Mouse (Mus musculus) lung, postnatal 0 days (tissue): Measurements from ENCODE around the gene Olfr1275. TPM values are rescaled to one million over a fixed set of nuclear protein-coding genes. Genes with fewer than 3 reads are reported as not detected.

Experiments
- ATAC-seq: fragments of 200-750 bp; cut with Nextera tagmentation; 2 replicates; pipeline ENCODE4 v1.8.0; 2017; ENCODE audit warnings: moderate library complexity
- DNase-seq: peaks from one replicate; pipeline ENCODE4 v3.0.0-alpha.2; 2016; ENCODE audit warnings: low spot score
- H3K27ac ChIP-seq: fragments of 300-500 bp; sonication (generic); 2 replicates; pipeline ENCODE4 v1.5.1; 2014; ENCODE audit warnings: antibody characterized with exemption, mild to moderate bottlenecking, low read length, mixed read lengths
- H3K27me3 ChIP-seq: fragments of 300-500 bp; sonication (generic); replicated peaks from 2 replicates; pipeline ENCODE4 v1.6.1; 2014; ENCODE audit warnings: low read length, mixed read lengths; ENCODE audit not compliant: insufficient read depth
- H3K36me3 ChIP-seq: fragments of 300-500 bp; sonication (generic); 2 replicates; pipeline ENCODE4 v1.6.1; 2014; ENCODE audit warnings: low read length, mixed read lengths; ENCODE audit not compliant: insufficient read depth
- H3K4me1 ChIP-seq: fragments of 300-500 bp; sonication (generic); 2 replicates; pipeline ENCODE4 v1.6.1; 2014; ENCODE audit warnings: antibody characterized with exemption, low read depth, low read length, mixed read lengths; ENCODE audit not compliant: insufficient read depth
- H3K4me2 ChIP-seq: fragments of 300-500 bp; sonication (generic); replicated peaks from 2 replicates; pipeline ENCODE4 v1.6.1; 2014; ENCODE audit warnings: low read depth, mild to moderate bottlenecking, low read length, moderate library complexity, mixed read lengths
- H3K4me3 ChIP-seq: fragments of 300-500 bp; sonication (generic); 2 replicates; pipeline ENCODE4 v1.5.1; 2014; ENCODE audit warnings: low read depth, low read length
- H3K9ac ChIP-seq: fragments of 300-500 bp; sonication (generic); replicated peaks from 2 replicates; pipeline ENCODE4 v1.6.1; 2014; ENCODE audit warnings: low read depth, mild to moderate bottlenecking
- H3K9me3 ChIP-seq: fragments of 300-500 bp; sonication (generic); 2 replicates; pipeline ENCODE4 v1.6.1; 2016; ENCODE audit warnings: low read length, mixed read lengths
- CTCF ChIP-seq: IDR thresholded peaks from 2 replicates; pipeline ENCODE4 v1.5.1; 2016; ENCODE audit warnings: antibody characterized with exemption, mild to moderate bottlenecking
- EP300 ChIP-seq: IDR thresholded peaks from 2 replicates; pipeline ENCODE4 v1.6.1; 2016; ENCODE audit warnings: antibody characterized with exemption, mild to moderate bottlenecking, control low read depth
- WGBS: fragments of 180-500 bp; shearing (Covaris S2); extraction: QIAGEN DNeasy Blood & Tissue Kit; methylation state at CpG from one replicate; pipeline ENCODE4 v1.1.7; 2014; 5-methylcytosine and 5-hydroxymethylcytosine counted together
- polyA plus RNA-seq: library from polyadenylated mRNA; unstranded; fragments of >200 nt; fragmentation: Nextera tagmentation; extraction: Ambion mirVana; gene quantifications from 2 replicates; pipeline ENCODE4 v1.2.1, GENCODE M21; 2015

The Olfr1275 gene
- not detected in 2 replicates for polyA plus RNA-seq

DNA sequence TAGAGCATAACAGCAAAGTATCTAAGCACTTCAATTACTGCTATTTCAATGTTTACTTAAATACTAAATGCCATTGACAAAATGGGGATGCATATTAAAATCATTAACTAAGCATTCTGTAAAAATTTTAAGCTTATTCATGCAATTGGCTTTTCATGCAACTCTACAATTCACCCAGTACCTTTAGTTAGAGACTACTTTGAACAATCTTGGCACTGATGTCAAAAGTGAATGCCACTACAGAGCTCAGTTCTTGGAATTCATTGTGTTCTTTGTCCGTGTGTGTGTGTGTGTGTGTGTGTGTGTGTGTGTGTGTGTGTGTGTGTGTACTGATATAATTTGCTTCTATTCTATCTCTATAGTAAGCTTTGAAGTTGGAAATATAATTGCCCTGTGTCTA is at the start of gene Olfr1275:
Gene Olfr1275, minus strand, starts transcription at position 101 of the 400 bp plus-strand sequence.
- no peak within 1 kb of the TSS for H3K4me3 ChIP-seq
- WGBS: 68% methylated on average over 1 of the region's 1 CpGs
- no peaks in the 10 kb centered on the region for H3K27me3 ChIP-seq
- H3K27ac ChIP-seq: no peak within 1 kb of the TSS
- H3K4me1 ChIP-seq: no peaks in the 10 kb centered on the region
- H3K4me2 ChIP-seq: no peak within 1 kb of the TSS
- no peak for ATAC-seq
- DNase-seq: no peak
- H3K9me3 ChIP-seq: no peaks in the 10 kb centered on the region
- no peak within 1 kb of the TSS for H3K9ac ChIP-seq
- TF ChIP-seq CTCF: no peak
- no peak for TF ChIP-seq EP300
- H3K36me3 ChIP-seq: no peaks in the 10 kb centered on the region

- ATAC-seq: no peak
- H3K27ac ChIP-seq: no peak within 1 kb of the TSS
- no peaks in the 10 kb centered on the region for H3K36me3 ChIP-seq
- WGBS: 67% methylated on average over 2 of the region's 2 CpGs
- no peak for DNase-seq
- H3K4me1 ChIP-seq: no peaks in the 10 kb centered on the region
- H3K9ac ChIP-seq: no peak within 1 kb of the TSS
- H3K9me3 ChIP-seq: no peaks in the 10 kb centered on the region
- no peak within 1 kb of the TSS for H3K4me2 ChIP-seq
- no peaks in the 10 kb centered on the region for H3K27me3 ChIP-seq
- H3K4me3 ChIP-seq: no peak within 1 kb of the TSS
- TF ChIP-seq EP300: no peak
- TF ChIP-seq CTCF: no peak
Observed at GRCm38 (mm10) chr2:111274006-111274405, 38.9 kb upstream of the Olfr1275 start, which contains the start of gene Olfr1277. TSS of gene Olfr1277 (minus strand) at chr2:111274106.

DNA sequence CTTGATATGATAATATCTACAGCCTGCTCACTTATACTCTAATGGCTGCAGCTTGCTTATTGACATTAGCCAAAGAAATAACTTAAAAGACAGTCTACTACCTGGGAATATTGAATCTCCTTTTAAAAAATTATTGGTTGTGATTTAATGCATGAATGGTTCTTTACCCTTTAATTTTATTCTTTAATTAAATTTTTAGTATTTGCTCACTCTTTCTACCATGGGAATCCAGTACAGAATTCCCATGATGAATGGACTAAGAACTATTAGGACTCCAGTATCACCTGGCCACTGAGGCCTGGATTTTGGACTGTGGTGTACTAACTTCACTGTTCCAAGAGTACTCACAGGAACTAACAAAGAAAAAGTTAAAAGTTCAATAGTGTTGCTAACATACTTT is 19.1 kb upstream of the Olfr1275 start, which contains the start of gene Olfr1276:
Gene Olfr1276, plus strand, starts transcription at position 301 of the 400 bp plus-strand sequence.
- H3K27me3 ChIP-seq: no peaks in the 10 kb centered on the region
- ATAC-seq (no peak), DNase-seq (no peak)
- TF ChIP-seq CTCF: no peak
- H3K4me1 ChIP-seq: no peaks in the 10 kb centered on the region
- H3K9me3 ChIP-seq: no peaks in the 10 kb centered on the region
- no peak within 1 kb of the TSS for H3K27ac ChIP-seq
- H3K36me3 ChIP-seq: no peaks in the 10 kb centered on the region
- no peak within 1 kb of the TSS for H3K4me3 ChIP-seq
- H3K4me2 ChIP-seq: no peak within 1 kb of the TSS
- H3K9ac ChIP-seq: no peak within 1 kb of the TSS

DNA sequence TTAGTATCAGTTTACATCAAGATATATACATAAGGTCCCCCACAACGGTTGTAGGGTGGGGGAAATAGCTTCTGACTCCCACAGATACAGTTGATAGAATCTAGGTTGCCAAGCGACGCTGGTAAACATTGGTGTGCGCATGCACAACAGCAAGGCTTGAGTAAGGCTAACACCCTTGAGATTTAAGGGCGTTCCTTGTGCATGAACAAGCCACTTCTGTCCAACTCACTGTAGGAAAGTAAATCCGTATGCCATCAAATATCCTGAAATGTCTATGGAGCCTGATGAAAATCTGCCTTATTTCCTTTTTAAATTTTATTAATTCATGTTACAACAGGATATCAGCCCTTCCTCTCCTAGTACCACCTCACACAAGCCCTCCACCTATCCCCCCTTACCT is 5.6 kb downstream of the Olfr1275 start, which contains the start of gene 4930430A15Rik:
Gene 4930430A15Rik, minus strand, starts transcription at position 101 of the 400 bp plus-strand sequence.
- no peaks in the 10 kb centered on the region for H3K9me3 ChIP-seq
- 79% methylated on average over 6 of the region's 6 CpGs for WGBS
- no peak within 1 kb of the TSS for H3K9ac ChIP-seq
- no peak within 1 kb of the TSS for H3K27ac ChIP-seq
- no peaks in the 10 kb centered on the region for H3K36me3 ChIP-seq
- ATAC-seq (no peak), DNase-seq (no peak)
- TF ChIP-seq CTCF: no peak
- no peak for TF ChIP-seq EP300
- no peak within 1 kb of the TSS for H3K4me2 ChIP-seq
- no peak within 1 kb of the TSS for H3K4me3 ChIP-seq
- H3K4me1 ChIP-seq: no peaks in the 10 kb centered on the region
- H3K27me3 ChIP-seq: no peaks in the 10 kb centered on the region

- Histone ChIP-seq H3K9ac (no peak overlapping the region), H3K27me3 (no peaks in the 10 kb centered on the region), H3K4me1 (no peaks in the 10 kb centered on the region), H3K4me3 (no peak overlapping the region), H3K9me3 (no peaks in the 10 kb centered on the region), H3K4me2 (no peak overlapping the region), H3K36me3 (no peaks in the 10 kb centered on the region), H3K27ac (no peak overlapping the region)
- TF ChIP-seq EP300 (no peak), CTCF (no peak)
- DNase-seq (no peak), ATAC-seq (no peak)
- 89% methylated on average over 11 of the region's 11 CpGs for WGBS
Observed at GRCm38 (mm10) chr2:111182068-111182467, 53.0 kb downstream of the Olfr1275 start.

Other genes with a start within 250 kb of the Olfr1275 start
- gene Gm13941, start 129.3 kb downstream of the Olfr1275 start, polyA plus RNA-seq: not detected in 2 replicates
- not detected in 2 replicates for gene Gm15130, start 82.3 kb downstream of the Olfr1275 start, polyA plus RNA-seq
- not detected in 2 replicates for gene 4930430A15Rik, start 5.7 kb downstream of the Olfr1275 start, polyA plus RNA-seq
- gene Olfr1276, start 19.2 kb upstream of the Olfr1275 start, polyA plus RNA-seq: not detected in 2 replicates
- not detected in 2 replicates for gene Olfr1277, start 38.8 kb upstream of the Olfr1275 start, polyA plus RNA-seq
- gene Olfr1278, start 54.9 kb upstream of the Olfr1275 start, polyA plus RNA-seq: not detected in 2 replicates
- gene Olfr1279, start 65.3 kb upstream of the Olfr1275 start, polyA plus RNA-seq: not detected in 2 replicates
- not detected in 2 replicates for gene Olfr1280, start 78.7 kb upstream of the Olfr1275 start, polyA plus RNA-seq
- gene Olfr1281, start 91.2 kb upstream of the Olfr1275 start, polyA plus RNA-seq: not detected in 2 replicates
- not detected in 2 replicates for gene Olfr1282, start 100.8 kb upstream of the Olfr1275 start, polyA plus RNA-seq
- not detected in 2 replicates for gene Olfr1283, start 131.5 kb upstream of the Olfr1275 start, polyA plus RNA-seq
- gene Olfr1284, start 140.2 kb upstream of the Olfr1275 start, polyA plus RNA-seq: not detected in 2 replicates
- not detected in 2 replicates for gene Olfr1286, start 187.8 kb upstream of the Olfr1275 start, polyA plus RNA-seq
- gene Olfr1287, start 213.9 kb upstream of the Olfr1275 start, polyA plus RNA-seq: not detected in 2 replicates
- gene Olfr1288, start 238.8 kb upstream of the Olfr1275 start, polyA plus RNA-seq: not detected in 2 replicates
- not detected in 2 replicates for gene Olfr1289, start 245.5 kb upstream of the Olfr1275 start, polyA plus RNA-seq